Mouse (Mus musculus) heart, embryonic 13.5 days (tissue): ENCODE results near the gene Slc24a4. TPM values are rescaled to one million over a fixed set of nuclear protein-coding genes. Genes with fewer than 3 reads are reported as not detected.

Experiments
- ATAC-seq: fragments of 200-750 bp; cut with Nextera tagmentation; 2 replicates; pipeline ENCODE4 v1.8.0; 2017; ENCODE audit warnings: moderate TSS enrichment; ENCODE audit not compliant: insufficient number of reproducible peaks, low FRiP score, low TSS enrichment; ENCODE audit errors: extremely low read depth
- H3K27ac ChIP-seq: fragments of 300-500 bp; sonication (generic); replicated peaks from 2 replicates; pipeline ENCODE4 v1.5.1; 2015; ENCODE audit warnings: moderate library complexity, mild to moderate bottlenecking, inconsistent platforms
- H3K27me3 ChIP-seq: fragments of 300-500 bp; sonication (generic); replicated peaks from 2 replicates; pipeline ENCODE4 v1.6.1; 2015; ENCODE audit warnings: mild to moderate bottlenecking, inconsistent platforms
- H3K36me3 ChIP-seq: fragments of 300-500 bp; sonication (generic); 2 replicates; pipeline ENCODE4 v1.6.1; 2015; ENCODE audit warnings: mild to moderate bottlenecking, inconsistent platforms
- H3K4me1 ChIP-seq: fragments of 300-500 bp; sonication (generic); 2 replicates; pipeline ENCODE4 v1.6.1; 2015; ENCODE audit warnings: inconsistent platforms
- H3K4me2 ChIP-seq: fragments of 300-500 bp; sonication (generic); 2 replicates; pipeline ENCODE4 v1.6.1; 2015; ENCODE audit warnings: inconsistent platforms, mild to moderate bottlenecking, moderate library complexity
- H3K4me3 ChIP-seq: fragments of 300-500 bp; sonication (generic); 2 replicates; pipeline ENCODE4 v1.5.1; 2015; ENCODE audit warnings: moderate library complexity, mild to moderate bottlenecking, inconsistent platforms
- H3K9ac ChIP-seq: fragments of 300-500 bp; sonication (generic); 2 replicates; pipeline ENCODE4 v1.6.1; 2015; ENCODE audit warnings: inconsistent platforms, mild to moderate bottlenecking, moderate library complexity
- H3K9me3 ChIP-seq: fragments of 300-500 bp; sonication (generic); 2 replicates; pipeline ENCODE4 v1.6.1; 2016; ENCODE audit warnings: inconsistent platforms
- WGBS: fragments of 180-500 bp; shearing (Covaris S2); methylation state at CpG from one replicate; pipeline ENCODE4 v1.1.7; 2015; ENCODE audit warnings: mixed read lengths; 5-methylcytosine and 5-hydroxymethylcytosine counted together
- polyA plus RNA-seq: library from polyadenylated mRNA; unstranded; fragments of >200 nt; fragmentation: Nextera tagmentation; extraction: Ambion mirVana; gene quantifications from 2 replicates; pipeline ENCODE4 v1.2.1, GENCODE M21; 2015

Slc24a4 gene
- polyA plus RNA-seq, 1 experiment from 2014 or later: 2.8 TPM

DNA sequence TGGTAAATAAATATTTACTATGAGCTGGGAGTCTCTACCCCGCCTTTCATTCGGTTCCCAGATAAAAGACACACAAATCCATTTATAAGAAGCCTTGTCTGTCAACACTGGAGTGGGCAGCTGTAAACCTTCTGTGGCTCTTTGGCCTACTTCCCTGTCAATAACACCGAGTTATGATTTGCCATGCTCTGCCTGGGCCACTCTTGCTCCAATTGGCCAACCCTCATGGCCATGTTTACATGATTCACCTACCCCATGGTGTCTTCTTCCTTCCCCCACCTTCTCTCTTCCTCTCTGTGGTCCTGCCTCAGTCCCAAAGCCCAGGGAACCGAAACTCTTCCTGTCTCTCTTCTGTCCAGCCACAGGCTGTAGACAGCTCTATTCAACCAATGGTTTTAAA lies 168.4 kb downstream of the Slc24a4 start:
- no peaks in the 10 kb centered on the region for H3K36me3 ChIP-seq
- H3K27me3 ChIP-seq: no peaks in the 10 kb centered on the region
- ATAC-seq: no peak
- no peaks in the 10 kb centered on the region for H3K9me3 ChIP-seq
- H3K27ac ChIP-seq: no peak overlapping the region
- H3K4me1 ChIP-seq: peaks cover 59% of the 10 kb centered on the region
- no peak overlapping the region for H3K4me3 ChIP-seq
- H3K4me2 ChIP-seq: no peak overlapping the region
- H3K9ac ChIP-seq: no peak overlapping the region
- 62% methylated on average over 4 of the region's 4 CpGs for WGBS

DNA sequence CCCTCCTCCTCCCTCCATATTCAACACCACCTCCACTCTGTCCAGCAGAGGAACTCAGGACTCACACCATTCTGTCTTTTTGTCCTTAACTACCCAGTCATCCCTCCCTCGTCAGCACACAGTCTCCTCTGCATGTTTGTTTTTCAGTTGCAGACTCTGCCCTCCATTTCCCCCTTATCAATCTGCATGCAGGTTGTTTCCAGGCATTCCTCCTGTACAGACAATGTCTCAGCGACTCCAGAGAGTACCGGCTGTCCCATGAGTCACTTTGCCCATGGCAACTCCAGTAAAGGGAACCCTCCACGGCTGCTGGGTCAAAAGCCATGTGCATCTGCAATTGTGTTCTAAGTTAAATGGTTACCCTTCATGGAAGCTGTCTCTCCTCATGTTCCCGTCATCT lies 170.7 kb downstream of the Slc24a4 start:
- ATAC-seq: no peak
- H3K4me1 ChIP-seq: peaks cover 66% of the 10 kb centered on the region
- H3K9ac ChIP-seq: no peak overlapping the region
- WGBS: 35% methylated on average over 5 of the region's 5 CpGs
- no peak overlapping the region for H3K4me3 ChIP-seq
- no peak overlapping the region for H3K4me2 ChIP-seq
- no peaks in the 10 kb centered on the region for H3K27me3 ChIP-seq
- no peaks in the 10 kb centered on the region for H3K36me3 ChIP-seq
- no peak overlapping the region for H3K27ac ChIP-seq
- H3K9me3 ChIP-seq: no peaks in the 10 kb centered on the region

DNA sequence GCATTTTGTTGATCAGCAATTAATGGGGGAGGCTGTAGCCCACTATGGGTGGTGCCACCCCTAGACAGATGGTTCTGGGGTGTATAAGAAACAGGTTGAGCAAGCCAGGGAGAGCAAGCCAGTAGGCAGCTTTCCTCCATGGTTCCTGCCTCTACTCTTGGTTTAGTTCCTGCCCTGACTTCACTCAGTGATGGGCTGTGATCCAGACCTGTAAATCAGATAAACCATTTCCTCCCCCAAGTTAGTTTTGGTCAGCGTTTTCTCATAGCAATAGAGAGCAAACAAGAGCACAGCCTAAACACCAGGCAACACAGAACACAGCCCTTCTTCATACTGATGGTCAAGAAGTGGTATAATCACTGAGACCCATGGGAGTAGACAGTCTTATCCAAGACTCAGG lies 173.1 kb downstream of the Slc24a4 start:
- H3K4me1 ChIP-seq: peaks cover 66% of the 10 kb centered on the region
- WGBS: 70% methylated on average over 1 of the region's 1 CpGs
- no peak overlapping the region for H3K4me2 ChIP-seq
- H3K27ac ChIP-seq: no peak overlapping the region
- H3K9me3 ChIP-seq: no peaks in the 10 kb centered on the region
- no peaks in the 10 kb centered on the region for H3K27me3 ChIP-seq
- no peaks in the 10 kb centered on the region for H3K36me3 ChIP-seq
- H3K4me3 ChIP-seq: no peak overlapping the region
- no peak overlapping the region for H3K9ac ChIP-seq
- ATAC-seq: no peak

DNA sequence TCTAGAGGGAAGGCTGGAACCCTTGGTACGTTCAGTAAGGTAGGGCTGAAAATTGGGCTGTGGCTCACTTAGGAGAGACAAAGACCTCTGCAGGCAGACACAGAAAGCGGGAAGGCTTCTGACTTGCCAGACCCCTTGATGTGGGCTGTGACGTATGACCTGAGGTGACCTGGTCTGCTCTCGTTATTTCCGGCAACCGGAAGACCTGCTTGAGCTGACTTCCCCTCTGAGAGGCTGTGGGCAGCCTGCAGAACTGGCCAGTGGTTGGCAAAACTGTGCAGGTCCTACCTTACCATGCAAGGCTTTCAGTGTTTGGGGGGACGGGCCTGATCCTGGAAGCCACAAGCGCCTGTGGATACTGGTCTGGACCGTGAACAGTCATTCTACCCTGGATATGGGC lies 173.8 kb downstream of the Slc24a4 start:
- no peaks in the 10 kb centered on the region for H3K36me3 ChIP-seq
- H3K27ac ChIP-seq: peak overlapping the region; percentile 10; the same call in 1 of the 2 replicates
- no peaks in the 10 kb centered on the region for H3K9me3 ChIP-seq
- ATAC-seq: no peak
- no peak overlapping the region for H3K9ac ChIP-seq
- WGBS: 69% methylated on average over 9 of the region's 9 CpGs
- H3K4me3 ChIP-seq: no peak overlapping the region
- peaks cover 70% of the 10 kb centered on the region for H3K4me1 ChIP-seq
- H3K27me3 ChIP-seq: no peaks in the 10 kb centered on the region
- no peak overlapping the region for H3K4me2 ChIP-seq

DNA sequence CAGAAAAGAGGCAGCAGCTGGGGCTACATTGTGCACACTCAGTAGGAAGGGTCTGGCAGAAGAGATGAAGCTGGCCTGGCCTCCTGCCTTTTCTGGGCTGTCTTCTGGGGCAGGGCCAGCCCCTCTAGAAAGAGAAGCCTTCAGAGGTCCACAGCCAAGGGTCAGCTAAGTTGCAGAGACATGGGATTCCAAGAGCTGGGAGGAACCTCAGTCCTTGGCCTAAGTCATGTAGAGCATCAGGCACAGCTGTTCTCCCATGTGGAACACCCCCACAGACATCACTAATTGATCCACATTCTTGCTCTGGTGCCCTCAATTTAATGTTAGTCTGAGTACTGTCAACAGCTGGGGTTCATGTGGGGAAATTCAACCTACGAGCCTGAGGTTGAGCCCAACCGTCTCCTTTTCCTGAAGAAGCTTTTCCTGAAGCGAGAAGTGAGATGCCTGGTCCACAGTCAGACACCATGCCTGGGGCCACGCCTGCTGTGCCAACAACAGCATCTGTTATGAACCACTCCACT lies 174.4 kb downstream of the Slc24a4 start:
- H3K9ac ChIP-seq: no peak overlapping the region
- no peak overlapping the region for H3K4me3 ChIP-seq
- H3K36me3 ChIP-seq: no peaks in the 10 kb centered on the region
- peaks cover 75% of the 10 kb centered on the region for H3K4me1 ChIP-seq
- H3K27ac ChIP-seq: peak overlapping the region; percentile 54; the same call in 1 of the 2 replicates
- WGBS: 64% methylated on average over 4 of the region's 4 CpGs
- H3K9me3 ChIP-seq: no peaks in the 10 kb centered on the region
- H3K27me3 ChIP-seq: no peaks in the 10 kb centered on the region
- no peak overlapping the region for H3K4me2 ChIP-seq
- ATAC-seq: no peak

DNA sequence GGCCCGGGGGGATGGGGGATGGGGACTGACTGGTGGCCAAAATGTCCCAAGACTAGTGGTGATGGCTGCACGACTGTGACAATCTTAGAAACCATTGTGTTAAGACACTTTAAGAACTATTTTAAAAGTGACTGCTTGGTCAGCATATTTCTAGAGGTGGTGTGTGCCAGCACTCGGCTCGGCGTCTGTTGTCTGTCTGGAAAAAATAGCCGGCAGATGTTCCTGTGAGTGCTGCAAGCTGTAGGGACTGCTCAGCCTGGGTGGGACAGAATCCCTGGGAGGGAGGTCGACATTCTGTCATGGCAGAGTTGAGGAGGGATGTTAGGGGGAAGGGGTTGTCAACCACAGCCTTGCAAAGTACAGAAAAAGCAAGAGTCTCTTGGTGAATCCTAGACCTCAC lies 175.3 kb downstream of the Slc24a4 start:
- 20% methylated on average over 7 of the region's 7 CpGs for WGBS
- Histone ChIP-seq H3K9me3 (no peaks in the 10 kb centered on the region), H3K4me2 (no peak overlapping the region), H3K9ac (no peak overlapping the region), H3K27ac (peak overlapping the region; percentile 54), H3K4me3 (no peak overlapping the region), H3K36me3 (no peaks in the 10 kb centered on the region), H3K27me3 (no peaks in the 10 kb centered on the region), H3K4me1 (peaks cover 79% of the 10 kb centered on the region)
- no peak for ATAC-seq

DNA sequence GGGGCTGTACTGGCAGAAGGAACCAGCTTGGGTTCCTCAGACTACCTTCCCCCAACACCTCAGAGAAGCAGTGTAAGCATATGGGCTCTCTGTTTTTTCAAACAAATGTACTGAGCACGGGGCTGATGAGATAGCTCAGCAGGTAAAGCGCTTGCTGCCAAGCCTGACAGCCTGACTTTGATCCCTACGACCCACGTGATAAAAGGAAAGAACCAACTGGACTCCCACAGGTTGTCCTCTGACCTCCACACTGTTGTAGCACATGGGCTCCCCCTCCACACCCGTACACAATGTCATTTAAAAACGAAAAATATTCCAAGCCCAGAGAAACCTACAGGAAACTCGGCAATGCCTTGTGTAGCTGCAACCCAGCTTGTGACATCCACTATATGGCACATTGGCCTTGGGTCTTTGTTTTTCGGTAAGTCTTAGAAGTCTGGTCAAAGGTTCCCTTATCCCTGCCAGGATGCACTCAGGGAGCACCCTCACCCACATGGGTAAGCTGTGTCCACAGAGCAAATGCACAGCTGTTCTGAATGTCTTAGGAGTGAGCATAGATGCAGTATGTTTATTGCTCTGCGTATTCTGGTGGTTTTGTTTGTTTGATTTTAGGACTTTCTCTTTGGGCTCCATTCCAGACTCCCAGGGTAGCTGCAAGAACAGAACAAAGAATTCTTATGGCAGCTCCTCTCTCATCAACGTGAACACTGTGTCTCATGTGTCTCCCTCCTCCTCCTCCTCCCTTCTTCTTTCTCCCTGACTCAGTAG lies 176.7 kb downstream of the Slc24a4 start:
- Histone ChIP-seq H3K4me2 (no peak overlapping the region), H3K27ac (no peak overlapping the region), H3K4me1 (peaks cover 83% of the 10 kb centered on the region), H3K36me3 (no peaks in the 10 kb centered on the region), H3K9me3 (no peaks in the 10 kb centered on the region), H3K9ac (no peak overlapping the region), H3K27me3 (no peaks in the 10 kb centered on the region), H3K4me3 (no peak overlapping the region)
- no peak for ATAC-seq
- WGBS: 57% methylated on average over 10 of the region's 10 CpGs

DNA sequence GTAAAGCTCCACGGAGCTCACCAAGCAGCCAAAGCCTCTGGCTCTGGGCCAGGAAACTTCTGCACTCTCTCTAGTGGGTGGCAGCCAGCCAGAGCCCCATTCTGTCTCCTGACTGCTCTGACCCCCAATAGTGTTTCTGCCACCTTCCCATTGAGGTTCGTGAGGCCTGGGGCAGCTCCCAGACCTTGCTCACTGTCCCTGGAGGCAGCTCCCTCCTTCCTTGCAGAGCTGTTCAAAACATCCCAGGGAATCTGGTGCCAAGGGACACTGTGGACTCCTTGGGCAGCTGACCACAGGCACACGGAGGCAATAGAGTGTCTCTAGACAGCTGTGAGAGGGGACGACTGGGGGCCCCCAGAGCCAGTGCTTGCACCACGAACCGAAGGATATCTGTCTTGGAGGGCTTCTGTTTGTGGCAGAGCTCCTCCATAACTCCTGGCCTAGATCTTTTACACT lies 179.5 kb downstream of the Slc24a4 start:
- H3K27ac ChIP-seq: peak overlapping the region; percentile 97
- peak; percentile 51; the same call in 1 of the 2 replicates for ATAC-seq
- H3K4me3 ChIP-seq: no peak overlapping the region
- no peaks in the 10 kb centered on the region for H3K27me3 ChIP-seq
- no peaks in the 10 kb centered on the region for H3K9me3 ChIP-seq
- peaks cover 8% of the 10 kb centered on the region for H3K36me3 ChIP-seq
- peak overlapping the region; percentile 58 for H3K9ac ChIP-seq
- H3K4me2 ChIP-seq: peak overlapping the region; percentile 51
- WGBS: 17% methylated on average over 6 of the region's 6 CpGs
- peaks cover 74% of the 10 kb centered on the region for H3K4me1 ChIP-seq

DNA sequence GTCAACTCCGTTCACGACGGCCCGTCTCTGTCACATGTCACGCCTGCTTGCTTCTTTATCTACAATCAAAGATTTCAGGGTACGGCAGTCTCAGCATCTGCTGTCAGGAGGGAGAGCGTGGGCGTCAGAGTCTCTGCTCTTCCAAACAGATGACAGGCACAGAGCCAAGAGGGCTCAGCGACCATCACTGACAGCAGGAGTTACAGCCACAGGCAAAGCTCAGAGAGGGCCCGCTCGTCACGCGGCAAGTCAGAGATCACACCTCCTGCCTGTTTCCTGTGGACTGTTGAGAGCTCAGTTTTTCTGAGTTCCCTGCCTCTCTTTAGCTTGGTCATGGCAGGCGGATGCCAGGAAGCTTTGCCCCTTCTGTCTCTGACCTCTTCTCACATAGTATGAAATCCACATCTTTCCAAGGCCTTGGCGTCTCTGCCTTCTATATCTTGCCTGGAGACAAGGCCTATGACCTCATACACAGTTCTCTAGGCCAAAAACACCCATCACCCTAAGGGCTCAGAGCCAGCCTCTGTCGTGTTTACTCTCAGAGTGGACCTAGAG lies 180.0 kb downstream of the Slc24a4 start:
- H3K4me1 ChIP-seq: peaks cover 69% of the 10 kb centered on the region

DNA sequence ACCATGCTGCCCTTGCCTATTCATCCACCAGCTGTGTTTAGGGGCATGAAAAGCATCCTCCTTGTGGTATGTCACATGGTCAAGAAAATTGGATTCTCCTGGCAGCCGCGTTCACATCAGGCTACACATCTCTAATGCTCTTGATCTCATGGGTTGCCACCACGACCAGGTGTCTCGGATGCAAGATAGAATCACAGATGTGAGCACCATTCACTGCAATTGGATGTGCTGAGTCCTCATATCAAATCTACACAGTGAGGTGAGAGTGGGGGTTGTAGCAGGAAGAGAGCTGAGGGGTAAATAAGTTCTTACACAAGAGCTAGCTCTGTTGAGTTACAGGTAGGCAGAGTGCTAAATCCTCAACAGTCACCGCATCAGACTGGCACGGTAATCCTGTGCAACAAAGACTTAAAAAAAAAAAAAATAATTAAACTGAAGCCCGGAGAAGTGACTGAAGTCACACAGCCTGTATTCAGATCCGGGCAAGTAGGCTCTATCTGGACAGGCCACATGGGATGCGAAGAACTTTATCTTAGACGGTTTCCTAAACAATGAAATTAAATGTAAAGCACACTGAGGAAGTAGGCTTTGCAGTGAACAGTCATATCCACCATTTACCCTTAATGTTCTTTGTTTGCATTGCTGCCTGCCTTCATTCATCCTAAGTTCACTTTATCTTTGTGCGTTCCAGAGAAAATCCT lies 180.7 kb downstream of the Slc24a4 start:
- H3K36me3 ChIP-seq: peaks cover 20% of the 10 kb centered on the region
- no peaks in the 10 kb centered on the region for H3K27me3 ChIP-seq
- ATAC-seq: no peak
- no peak overlapping the region for H3K4me3 ChIP-seq
- H3K4me2 ChIP-seq: no peak overlapping the region
- H3K4me1 ChIP-seq: peaks cover 62% of the 10 kb centered on the region
- H3K9me3 ChIP-seq: no peaks in the 10 kb centered on the region
- no peak overlapping the region for H3K9ac ChIP-seq
- 75% methylated on average over 11 of the region's 11 CpGs for WGBS
- H3K27ac ChIP-seq: peak overlapping the region; percentile 97

More for the DNA sequence above, 180.0 kb downstream of the Slc24a4 start:
- no peak overlapping the region for H3K4me3 ChIP-seq
- WGBS: 11% methylated on average over 16 of the region's 16 CpGs
- peak overlapping the region; percentile 51 for H3K4me2 ChIP-seq
- H3K9me3 ChIP-seq: no peaks in the 10 kb centered on the region
- no peaks in the 10 kb centered on the region for H3K27me3 ChIP-seq
- H3K9ac ChIP-seq: peak overlapping the region; percentile 58
- H3K27ac ChIP-seq: peak overlapping the region; percentile 97
- peak; percentile 53; the same call in 1 of the 2 replicates for ATAC-seq
- H3K36me3 ChIP-seq: peaks cover 13% of the 10 kb centered on the region

DNA sequence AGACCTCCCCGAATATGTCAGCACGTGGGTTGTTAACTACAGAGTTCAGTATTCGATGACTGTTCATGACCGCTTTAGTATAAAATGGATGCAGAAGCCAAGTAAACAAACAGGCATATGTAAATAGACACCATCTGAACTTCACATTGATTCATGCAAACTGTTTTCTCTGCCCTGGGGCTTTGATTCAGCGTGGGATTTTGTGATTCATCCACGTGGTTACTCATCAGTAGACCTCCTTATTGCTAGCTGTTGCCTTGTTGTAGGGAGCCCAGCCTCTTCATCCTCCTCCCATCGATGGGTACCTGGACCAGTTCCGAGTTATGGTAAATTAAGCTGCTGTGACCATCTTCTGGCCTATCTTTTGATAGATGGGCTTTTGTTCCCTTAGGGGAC lies 181.3 kb downstream of the Slc24a4 start:
- no peaks in the 10 kb centered on the region for H3K27me3 ChIP-seq
- H3K9me3 ChIP-seq: no peaks in the 10 kb centered on the region
- peaks cover 26% of the 10 kb centered on the region for H3K36me3 ChIP-seq
- peaks cover 56% of the 10 kb centered on the region for H3K4me1 ChIP-seq
- H3K4me2 ChIP-seq: no peak overlapping the region
- H3K9ac ChIP-seq: no peak overlapping the region
- no peak overlapping the region for H3K4me3 ChIP-seq
- 74% methylated on average over 8 of the region's 8 CpGs for WGBS
- ATAC-seq: no peak
- H3K27ac ChIP-seq: no peak overlapping the region
